25 mouse cellular contexts compared by ENCODE assay signal in genomic region chrX:120050604-120051003, GRCm38 (mm10).
"Had no signal": no experiment of that assay in that cellular context is flagged by ENCODE, and none has a peak within 500 bp of the region (broad histone marks: within the 10 kb centered on the region; RNA-seq: fewer than 3 reads in every experiment).

No protein-coding gene starts in this region.

- H3K4me3 ChIP-seq: forebrain, embryonic 15.5 days; heart, adult 2 months; heart, embryonic 13.5 days; heart, embryonic 15.5 days; hindbrain, embryonic 13.5 days; hindbrain, embryonic 15.5 days; limb, embryonic 13.5 days; limb, embryonic 15.5 days; liver, embryonic 13.5 days; liver, embryonic 15.5 days had no signal

- DNase-seq: forebrain, postnatal 0 days; gastrocnemius, postnatal 14 days; gastrocnemius, postnatal 36 days; heart, adult 11 months; heart, adult 2 months; heart, postnatal 14 days; heart, postnatal 36 days; kidney, adult 18-20 months; layer of hippocampus, adult 9-11 months; layer of hippocampus, postnatal 36 days; left cerebral cortex, postnatal 4 days; liver, embryonic 13.5 days; lung, adult 18-20 months had no signal

- H3K27me3 ChIP-seq: forebrain, embryonic 15.5 days; heart, embryonic 13.5 days; heart, embryonic 15.5 days; hindbrain, embryonic 13.5 days; hindbrain, embryonic 15.5 days; limb, embryonic 13.5 days; limb, embryonic 15.5 days; liver, embryonic 13.5 days; liver, embryonic 15.5 days had no signal

- H3K9me3 ChIP-seq: forebrain, embryonic 15.5 days; heart, embryonic 13.5 days; heart, embryonic 15.5 days; hindbrain, embryonic 13.5 days; hindbrain, embryonic 15.5 days; limb, embryonic 13.5 days; limb, embryonic 15.5 days; liver, embryonic 13.5 days; liver, embryonic 15.5 days had no signal

- H3K9ac ChIP-seq: forebrain, embryonic 15.5 days; forebrain, postnatal 0 days; heart, embryonic 13.5 days; heart, embryonic 15.5 days; hindbrain, embryonic 13.5 days; hindbrain, embryonic 15.5 days; limb, embryonic 13.5 days; limb, embryonic 15.5 days; liver, embryonic 13.5 days; liver, embryonic 15.5 days had no signal

- ATAC-seq: forebrain, embryonic 15.5 days; forebrain, postnatal 0 days; hindbrain, postnatal 0 days; intestine, embryonic 16.5 days had no signal

- H3K4me2 ChIP-seq: forebrain, embryonic 15.5 days; heart, embryonic 11.5 days; heart, embryonic 13.5 days; heart, embryonic 15.5 days; hindbrain, embryonic 13.5 days; hindbrain, embryonic 15.5 days; limb, embryonic 13.5 days; limb, embryonic 15.5 days; liver, embryonic 13.5 days; liver, embryonic 15.5 days had no signal

- H3K4me1 ChIP-seq: forebrain, embryonic 15.5 days; heart, embryonic 13.5 days; heart, embryonic 15.5 days; hindbrain, embryonic 13.5 days; hindbrain, embryonic 15.5 days; limb, embryonic 13.5 days; limb, embryonic 15.5 days; liver, embryonic 13.5 days; liver, embryonic 15.5 days had no signal

- H3K27ac ChIP-seq: forebrain, embryonic 15.5 days; heart, adult 2 months; heart, embryonic 13.5 days; heart, embryonic 15.5 days; hindbrain, embryonic 13.5 days; hindbrain, embryonic 15.5 days; hindbrain, postnatal 0 days; kidney, postnatal 0 days; limb, embryonic 13.5 days; limb, embryonic 15.5 days; liver, embryonic 13.5 days; liver, embryonic 15.5 days had no signal

- H3K36me3 ChIP-seq: forebrain, embryonic 15.5 days; heart, embryonic 13.5 days; heart, embryonic 15.5 days; hindbrain, embryonic 13.5 days; hindbrain, embryonic 15.5 days; limb, embryonic 13.5 days; limb, embryonic 15.5 days; liver, embryonic 13.5 days; liver, embryonic 15.5 days had no signal
